Mouse (Mus musculus): ENCODE data around the gene Obox3.
"Not testable (repeated sequence)": the region's sequence is repeated elsewhere in the genome, so short reads cannot be mapped to it uniquely, and the experiment has no call there.

Obox3 gene

DNA sequence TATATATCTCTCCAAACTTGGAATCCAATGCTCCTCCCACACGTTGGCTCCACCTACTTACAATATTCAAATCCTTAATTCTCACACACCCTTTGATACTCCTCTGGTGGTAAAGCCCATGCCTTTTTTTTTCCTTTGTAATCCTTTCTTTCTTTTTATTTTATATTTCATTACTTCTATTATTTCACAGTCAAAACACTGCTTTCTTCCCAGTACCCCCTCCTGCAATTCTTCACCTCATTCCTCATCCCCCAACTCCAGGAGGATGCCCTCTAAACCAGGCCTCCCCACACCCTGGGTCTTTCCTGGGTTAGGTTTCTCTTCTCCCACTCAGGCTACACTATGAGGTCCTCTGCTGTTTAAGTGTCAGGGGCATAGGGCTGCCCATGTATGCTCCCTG, at the start of gene Obox3:
Gene Obox3, minus strand, starts transcription at position 101 of the 400 bp plus-strand sequence.
- DNase-seq: not testable (repeated sequence)

DNA sequence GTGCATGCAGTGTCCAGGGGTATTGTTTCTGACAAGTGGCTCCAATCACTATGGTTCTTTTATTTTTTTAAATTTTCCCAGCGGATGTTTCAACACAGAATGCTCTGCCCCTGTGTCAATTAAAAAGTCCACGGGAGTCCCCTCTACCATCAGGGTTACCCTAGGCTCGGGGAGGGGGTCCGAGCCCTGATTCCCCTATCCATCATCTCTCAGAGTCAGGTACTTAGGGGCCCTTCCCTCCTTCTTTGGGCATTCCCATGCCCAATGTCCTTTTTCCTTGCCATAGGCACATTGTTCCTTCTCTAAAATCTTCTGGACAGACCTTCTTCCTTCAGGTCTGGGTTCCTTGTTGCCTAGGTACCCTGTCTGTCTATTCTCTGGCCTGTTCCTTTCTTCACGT, 130.3 kb downstream of the Obox3 start:
- not testable (repeated sequence) for DNase-seq
